Mouse (Mus musculus): ENCODE measurements around the gene Shisal1.

Shisal1 gene

GRCm38 (mm10) chr15:84372801-84373200 is 74.1 kb downstream of the Shisal1 start:
- no peak for DNase-seq (ENCODE audit: low read depth)

- no peak for DNase-seq (ENCODE audit: low read depth)
Observed at GRCm38 (mm10) chr15:84367402-84367801, 79.5 kb downstream of the Shisal1 start.

GRCm38 (mm10) chr15:84366574-84366989 is 80.3 kb downstream of the Shisal1 start:
- DNase-seq (ENCODE audit: low read depth), result no peak

GRCm38 (mm10) chr15:84365675-84366381 is 81.1 kb downstream of the Shisal1 start:
- no peak for DNase-seq (ENCODE audit: low read depth)

- no peak for DNase-seq (ENCODE audit: low read depth)
Observed at GRCm38 (mm10) chr15:84364746-84365145, 82.2 kb downstream of the Shisal1 start.

GRCm38 (mm10) chr15:84355081-84355480 is 91.8 kb downstream of the Shisal1 start:
- DNase-seq (ENCODE audit: low read depth), result no peak

GRCm38 (mm10) chr15:84351915-84352844 is 94.7 kb downstream of the Shisal1 start:
- no peak for DNase-seq (ENCODE audit: low read depth)

- DNase-seq (ENCODE audit: low read depth), result no peak
Observed at GRCm38 (mm10) chr15:84351342-84351741, 95.6 kb downstream of the Shisal1 start.

- no peak for DNase-seq (ENCODE audit: low read depth)
Observed at GRCm38 (mm10) chr15:84349915-84350738, 96.8 kb downstream of the Shisal1 start.

- no peak for DNase-seq (ENCODE audit: low read depth)
Observed at GRCm38 (mm10) chr15:84348769-84349168, 98.1 kb downstream of the Shisal1 start.

GRCm38 (mm10) chr15:84340926-84341325 is 106.0 kb downstream of the Shisal1 start:
- DNase-seq (ENCODE audit: low read depth), result no peak

- DNase-seq (ENCODE audit: low read depth), result no peak
Observed at GRCm38 (mm10) chr15:84337599-84337998, 109.3 kb downstream of the Shisal1 start.

GRCm38 (mm10) chr15:84336281-84336817 is 110.5 kb downstream of the Shisal1 start:
- no peak for DNase-seq (ENCODE audit: low read depth)

GRCm38 (mm10) chr15:84331066-84331612 is 115.8 kb downstream of the Shisal1 start:
- DNase-seq (ENCODE audit: low read depth), result no peak

- no peak for DNase-seq (ENCODE audit: low read depth)
Observed at GRCm38 (mm10) chr15:84329940-84330339, 117.0 kb downstream of the Shisal1 start.

All from c-Kit-positive CD71-negative TER-119-negative erythroid progenitor cells, embryonic 14.5 days (primary cell).